Mouse (Mus musculus): ENCODE data around the gene Ube2g2. TPM values are rescaled to one million over a fixed set of nuclear protein-coding genes. Genes with fewer than 3 reads are reported as not detected.

Gene Ube2g2
- polyA plus RNA-seq, 1 experiment from 2014 or later: 51.4 TPM

GRCm38 (mm10) chr10:77643160-77643559 lies 21.1 kb downstream of the Ube2g2 start:
- H3K4me1 ChIP-seq (replicated peaks; ENCODE audit: insufficient read depth, low read length): no peaks in the 10 kb centered on the region
- no peak overlapping the region for H3K4me2 ChIP-seq (ENCODE audit: low read length)
- H3K27me3 ChIP-seq (ENCODE audit: insufficient read depth, low read length): no peaks in the 10 kb centered on the region
- DNase-seq (ENCODE audit: low spot score) (no peak), ATAC-seq (replicated peaks; ENCODE audit: low FRiP score, low read depth) (no peak)
- 68% methylated on average over 7 of the region's 7 CpGs for WGBS
- H3K36me3 ChIP-seq (ENCODE audit: insufficient read depth, low read length): peaks cover 55% of the 10 kb centered on the region
- no peak overlapping the region for H3K27ac ChIP-seq
- no peak overlapping the region for H3K9ac ChIP-seq (ENCODE audit: low read depth, low read length)
- H3K9me3 ChIP-seq (replicated peaks; ENCODE audit: low read length): no peaks in the 10 kb centered on the region
- H3K4me3 ChIP-seq (replicated peaks; ENCODE audit: low read depth, low read length): no peak overlapping the region
- no peak for TF ChIP-seq CTCF (IDR thresholded peaks at IDR 0.05; ENCODE audit: low read depth)

GRCm38 (mm10) chr10:77645571-77645970 lies 23.5 kb downstream of the Ube2g2 start:
- Histone ChIP-seq H3K9ac (ENCODE audit: low read depth, low read length) (no peak overlapping the region), H3K27ac (no peak overlapping the region), H3K36me3 (ENCODE audit: insufficient read depth, low read length) (peaks cover 48% of the 10 kb centered on the region), H3K9me3 (replicated peaks; ENCODE audit: low read length) (no peaks in the 10 kb centered on the region), H3K4me2 (ENCODE audit: low read length) (no peak overlapping the region), H3K27me3 (ENCODE audit: insufficient read depth, low read length) (no peaks in the 10 kb centered on the region), H3K4me1 (replicated peaks; ENCODE audit: insufficient read depth, low read length) (no peaks in the 10 kb centered on the region), H3K4me3 (replicated peaks; ENCODE audit: low read depth, low read length) (no peak overlapping the region)
- no peak for TF ChIP-seq CTCF (IDR thresholded peaks at IDR 0.05; ENCODE audit: low read depth)
- ATAC-seq (replicated peaks; ENCODE audit: low FRiP score, low read depth) (no peak), DNase-seq (ENCODE audit: low spot score) (no peak)
- 90% methylated on average over 5 of the region's 5 CpGs for WGBS

DNA sequence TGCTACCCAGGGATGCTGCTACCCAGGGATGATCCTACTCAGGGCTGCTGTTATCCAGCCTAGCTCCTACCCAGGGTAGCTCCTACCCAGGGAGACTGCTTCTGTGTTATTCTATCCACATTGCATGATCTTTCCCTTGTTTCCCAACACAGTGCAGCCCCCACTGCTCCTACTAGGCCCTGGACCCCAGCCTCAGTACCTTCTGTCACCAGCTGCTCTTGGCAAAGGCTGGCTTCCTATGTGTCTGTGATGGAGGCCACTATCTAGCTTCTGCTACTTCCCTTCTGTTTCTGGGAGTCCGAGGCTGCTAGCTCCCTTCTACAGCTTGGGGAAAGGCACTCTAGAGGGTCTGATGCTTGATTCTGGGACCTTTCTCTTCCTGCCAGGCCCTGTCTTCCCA lies 25.4 kb downstream of the Ube2g2 start:
- no peak overlapping the region for H3K4me2 ChIP-seq (ENCODE audit: low read length)
- no peaks in the 10 kb centered on the region for H3K9me3 ChIP-seq (replicated peaks; ENCODE audit: low read length)
- peaks cover 35% of the 10 kb centered on the region for H3K36me3 ChIP-seq (ENCODE audit: insufficient read depth, low read length)
- H3K9ac ChIP-seq (ENCODE audit: low read depth, low read length): no peak overlapping the region
- no peak overlapping the region for H3K27ac ChIP-seq
- 84% methylated on average over 1 of the region's 1 CpGs for WGBS
- no peak for ATAC-seq (replicated peaks; ENCODE audit: low FRiP score, low read depth)
- H3K4me1 ChIP-seq (replicated peaks; ENCODE audit: insufficient read depth, low read length): no peaks in the 10 kb centered on the region
- DNase-seq (ENCODE audit: low spot score): no peak
- TF ChIP-seq CTCF (IDR thresholded peaks at IDR 0.05; ENCODE audit: low read depth): no peak
- no peaks in the 10 kb centered on the region for H3K27me3 ChIP-seq (ENCODE audit: insufficient read depth, low read length)
- H3K4me3 ChIP-seq (replicated peaks; ENCODE audit: low read depth, low read length): no peak overlapping the region

- no peaks in the 10 kb centered on the region for H3K4me1 ChIP-seq (replicated peaks; ENCODE audit: insufficient read depth, low read length)
- peaks cover 33% of the 10 kb centered on the region for H3K36me3 ChIP-seq (ENCODE audit: insufficient read depth, low read length)
- no peak overlapping the region for H3K27ac ChIP-seq
- H3K27me3 ChIP-seq (ENCODE audit: insufficient read depth, low read length): no peaks in the 10 kb centered on the region
- 83% methylated on average over 8 of the region's 8 CpGs for WGBS
- H3K4me2 ChIP-seq (ENCODE audit: low read length): no peak overlapping the region
- no peak for TF ChIP-seq CTCF (IDR thresholded peaks at IDR 0.05; ENCODE audit: low read depth)
- no peak for DNase-seq (ENCODE audit: low spot score)
- ATAC-seq (replicated peaks; ENCODE audit: low FRiP score, low read depth): no peak
- H3K9me3 ChIP-seq (replicated peaks; ENCODE audit: low read length): no peaks in the 10 kb centered on the region
- no peak overlapping the region for H3K4me3 ChIP-seq (replicated peaks; ENCODE audit: low read depth, low read length)
- H3K9ac ChIP-seq (ENCODE audit: low read depth, low read length): no peak overlapping the region
These were observed 25.8 kb downstream of the Ube2g2 start for GRCm38 (mm10) chr10:77647901-77648300.

- H3K4me2 ChIP-seq (ENCODE audit: low read length): no peak overlapping the region
These were observed 30.0 kb downstream of the Ube2g2 start for GRCm38 (mm10) chr10:77652046-77652445.

DNA sequence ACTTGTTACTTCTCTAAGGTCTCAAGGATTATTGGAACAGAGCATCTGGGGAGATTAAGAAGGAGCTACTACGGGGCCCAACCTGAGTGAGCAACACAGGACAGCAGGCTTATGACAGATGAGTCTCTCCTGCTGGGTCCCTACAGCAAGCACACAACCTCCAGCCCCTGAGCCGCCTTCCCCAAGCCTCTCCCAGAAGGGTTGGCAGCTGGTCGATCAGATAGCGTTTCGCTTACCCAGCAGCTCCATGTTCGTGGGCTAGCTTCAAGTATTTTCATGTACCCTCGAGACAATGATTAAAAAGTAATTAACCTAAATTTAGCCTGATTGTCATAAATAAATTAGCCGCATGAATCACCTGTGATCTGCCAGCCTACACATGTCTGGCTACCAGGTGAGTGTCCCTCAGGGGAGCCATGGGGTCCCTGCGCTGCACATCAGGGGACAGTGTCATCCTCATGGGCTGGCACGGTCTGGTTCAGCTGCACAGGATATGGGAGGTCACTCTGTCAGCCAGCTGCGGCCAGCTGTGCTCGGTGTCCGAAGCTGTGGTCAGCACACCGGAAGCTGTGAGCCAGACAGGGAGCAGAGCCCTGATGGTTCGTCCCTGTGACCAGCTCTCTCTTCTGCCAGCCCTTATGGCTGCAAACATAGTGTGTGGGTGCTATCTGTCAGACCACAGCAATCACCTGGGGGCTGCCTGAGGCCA lies 36.4 kb downstream of the Ube2g2 start:
- Histone ChIP-seq H3K4me2 (ENCODE audit: low read length) (no peak overlapping the region; the same call in 1 of the 2 replicates), H3K27me3 (ENCODE audit: insufficient read depth, low read length) (no peaks in the 10 kb centered on the region), H3K27ac (no peak overlapping the region), H3K4me1 (replicated peaks; ENCODE audit: insufficient read depth, low read length) (peaks cover 6% of the 10 kb centered on the region; the same call in 1 of the 2 replicates), H3K9me3 (replicated peaks; ENCODE audit: low read length) (no peaks in the 10 kb centered on the region), H3K36me3 (ENCODE audit: insufficient read depth, low read length) (no peaks in the 10 kb centered on the region), H3K9ac (ENCODE audit: low read depth, low read length) (no peak overlapping the region), H3K4me3 (replicated peaks; ENCODE audit: low read depth, low read length) (no peak overlapping the region)
- 26% methylated on average over 15 of the region's 15 CpGs for WGBS
- TF ChIP-seq CTCF (IDR thresholded peaks at IDR 0.05; ENCODE audit: low read depth): no peak
- DNase-seq (ENCODE audit: low spot score) (no peak), ATAC-seq (replicated peaks; ENCODE audit: low FRiP score, low read depth) (peak; percentile 46; the same call in 1 of the 2 replicates)

More at GRCm38 (mm10) chr10:77652046-77652445, 30.0 kb downstream of the Ube2g2 start:
- no peaks in the 10 kb centered on the region for H3K9me3 ChIP-seq (replicated peaks; ENCODE audit: low read length)
- H3K4me3 ChIP-seq (replicated peaks; ENCODE audit: low read depth, low read length): no peak overlapping the region
- H3K27ac ChIP-seq: no peak overlapping the region
- no peak for ATAC-seq (replicated peaks; ENCODE audit: low FRiP score, low read depth)
- H3K4me1 ChIP-seq (replicated peaks; ENCODE audit: insufficient read depth, low read length): no peaks in the 10 kb centered on the region
- no peak for DNase-seq (ENCODE audit: low spot score)
- no peak for TF ChIP-seq CTCF (IDR thresholded peaks at IDR 0.05; ENCODE audit: low read depth)
- no peaks in the 10 kb centered on the region for H3K36me3 ChIP-seq (ENCODE audit: insufficient read depth, low read length)
- H3K9ac ChIP-seq (ENCODE audit: low read depth, low read length): no peak overlapping the region
- WGBS: 88% methylated on average over 9 of the region's 9 CpGs
- H3K27me3 ChIP-seq (ENCODE audit: insufficient read depth, low read length): no peaks in the 10 kb centered on the region
